30 mouse cellular contexts compared by ENCODE assay signal in genomic region chr9:116013911-116014310, GRCm38 (mm10).
DNase-seq lines count a peak whose midpoint lies in the region; ATAC-seq lines count a peak whose summit lies in the region.
"Had no signal": no experiment of that assay in that cellular context is flagged by ENCODE, and none has a peak within 500 bp of the region (broad histone marks: within the 10 kb centered on the region; RNA-seq: fewer than 3 reads in every experiment).

No protein-coding gene starts in this region.

- H3K27me3 ChIP-seq in heart, embryonic 11.5 days (ENCODE audit: control insufficient read depth, insufficient read depth, low read length), result no peaks in the 10 kb centered on the region
- H3K27me3 ChIP-seq in limb, embryonic 11.5 days (ENCODE audit: control insufficient read depth, insufficient read depth, low read length), result no peaks in the 10 kb centered on the region
- H3K27me3 ChIP-seq in limb, embryonic 10.5 days (ENCODE audit: low read depth, poor library complexity, severe bottlenecking), result no peaks in the 10 kb centered on the region
- H3K27me3 ChIP-seq in limb, embryonic 13.5 days, result no peaks in the 10 kb centered on the region
- H3K27me3 ChIP-seq: CH12.LX; embryonic facial prominence, embryonic 13.5 days; forebrain, embryonic 12.5 days; forebrain, embryonic 15.5 days; heart, embryonic 12.5 days; heart, embryonic 15.5 days had no signal

- peaks cover 3% of the 10 kb centered on the region; the same call in 1 of the 2 replicates for H3K9me3 ChIP-seq in heart, embryonic 11.5 days (replicated peaks; ENCODE audit: control insufficient read depth, low read length)
- H3K9me3 ChIP-seq in limb, embryonic 11.5 days (ENCODE audit: control insufficient read depth, low read length), result no peaks in the 10 kb centered on the region; the same call in 1 of the 2 replicates
- H3K9me3 ChIP-seq in limb, embryonic 10.5 days (replicated peaks), result no peaks in the 10 kb centered on the region
- H3K9me3 ChIP-seq in limb, embryonic 13.5 days, result peaks cover 6% of the 10 kb centered on the region
- H3K9me3 ChIP-seq: forebrain, embryonic 15.5 days; heart, embryonic 15.5 days had no signal

- H3K4me2 ChIP-seq in heart, embryonic 11.5 days, result no peak overlapping the region
- H3K4me2 ChIP-seq in limb, embryonic 11.5 days (ENCODE audit: low read depth, severe bottlenecking), result no peak overlapping the region
- no peak overlapping the region for H3K4me2 ChIP-seq in limb, embryonic 13.5 days (replicated peaks)
- H3K4me2 ChIP-seq: embryonic facial prominence, embryonic 13.5 days; forebrain, embryonic 12.5 days; forebrain, embryonic 15.5 days; heart, embryonic 12.5 days; heart, embryonic 15.5 days; hindbrain, embryonic 14.5 days had no signal

- H3K36me3 ChIP-seq in heart, embryonic 11.5 days (ENCODE audit: control insufficient read depth, insufficient read depth, low read length), result no peaks in the 10 kb centered on the region
- H3K36me3 ChIP-seq in limb, embryonic 11.5 days (ENCODE audit: control insufficient read depth, insufficient read depth, low read length), result no peaks in the 10 kb centered on the region
- H3K36me3 ChIP-seq in limb, embryonic 10.5 days, result no peaks in the 10 kb centered on the region
- no peaks in the 10 kb centered on the region for H3K36me3 ChIP-seq in limb, embryonic 13.5 days
- H3K36me3 ChIP-seq: embryonic facial prominence, embryonic 10.5 days; embryonic facial prominence, embryonic 13.5 days; forebrain, embryonic 12.5 days; forebrain, embryonic 15.5 days; G1E; heart, embryonic 12.5 days; heart, embryonic 15.5 days; hindbrain, embryonic 10.5 days had no signal

- DNase-seq in heart, adult 11 months, result peak; percentile 64
- peak; percentile 27 for DNase-seq in limb, embryonic 11.5 days (ENCODE audit: low spot score)
- DNase-seq in limb, embryonic 10.5 days (ENCODE audit: low spot score), result no peak
- peak; percentile 17 for DNase-seq in retina, postnatal 1 day
- DNase-seq in retina, embryonic 14.5 days (ENCODE audit: low spot score), result no peak
- DNase-seq: adrenal gland, adult 2 months; adrenal gland, postnatal 14 days; B cell, adult 2 months; cerebellum, adult 11 months; cerebellum, adult 2 months; cerebellum, adult 9-11 months; cerebellum, postnatal 25 days; gastrocnemius, postnatal 25 days; heart, postnatal 10 days; heart, postnatal 36 days had no signal

- 75% methylated on average over 4 of the region's 4 CpGs for WGBS in heart, embryonic 11.5 days (ENCODE audit: insufficient replicate concordance)
- WGBS in limb, embryonic 11.5 days, result 36% methylated on average over 4 of the region's 4 CpGs
- WGBS in limb, embryonic 10.5 days, result 39% methylated on average over 4 of the region's 4 CpGs
- 20% methylated on average over 4 of the region's 4 CpGs for WGBS in limb, embryonic 13.5 days

- no peak overlapping the region for H3K9ac ChIP-seq in heart, embryonic 11.5 days (ENCODE audit: low read depth, low read length)
- no peak overlapping the region for H3K9ac ChIP-seq in limb, embryonic 11.5 days (ENCODE audit: low read length)
- H3K9ac ChIP-seq in limb, embryonic 13.5 days, result peak overlapping the region; percentile 8; the same call in 1 of the 2 replicates
- H3K9ac ChIP-seq: embryonic facial prominence, embryonic 13.5 days; forebrain, embryonic 12.5 days; forebrain, embryonic 15.5 days; heart, embryonic 12.5 days; heart, embryonic 15.5 days; hindbrain, embryonic 14.5 days had no signal

- H3K4me1 ChIP-seq in heart, embryonic 11.5 days (ENCODE audit: control insufficient read depth, insufficient read depth, low read length), result no peaks in the 10 kb centered on the region
- H3K4me1 ChIP-seq in limb, embryonic 11.5 days (ENCODE audit: control insufficient read depth, insufficient read depth, low read length), result no peaks in the 10 kb centered on the region
- H3K4me1 ChIP-seq in limb, embryonic 10.5 days, result peaks cover 6% of the 10 kb centered on the region
- H3K4me1 ChIP-seq in limb, embryonic 13.5 days, result peaks cover 13% of the 10 kb centered on the region
- H3K4me1 ChIP-seq: embryonic facial prominence, embryonic 10.5 days; embryonic facial prominence, embryonic 13.5 days; forebrain, embryonic 12.5 days; forebrain, embryonic 15.5 days; heart, embryonic 12.5 days; heart, embryonic 15.5 days; hindbrain, embryonic 10.5 days had no signal

- no peak overlapping the region for H3K27ac ChIP-seq in heart, embryonic 11.5 days (ENCODE audit: low read depth, low read length)
- H3K27ac ChIP-seq in limb, embryonic 11.5 days (replicated peaks; ENCODE audit: low read depth, low read length), result no peak overlapping the region
- H3K27ac ChIP-seq in limb, embryonic 10.5 days, result no peak overlapping the region
- H3K27ac ChIP-seq in limb, embryonic 13.5 days, result no peak overlapping the region
- H3K27ac ChIP-seq: embryonic facial prominence, embryonic 10.5 days; embryonic facial prominence, embryonic 13.5 days; forebrain, embryonic 12.5 days; forebrain, embryonic 15.5 days; heart, embryonic 15.5 days; hindbrain, embryonic 10.5 days; hindbrain, embryonic 14.5 days had no signal

- ATAC-seq in heart, embryonic 11.5 days (replicated peaks; ENCODE audit: insufficient number of reproducible peaks, low FRiP score, low TSS enrichment), result no peak
- no peak for ATAC-seq in limb, embryonic 11.5 days (ENCODE audit: insufficient number of reproducible peaks, low FRiP score, low TSS enrichment, low read depth)
- no peak for ATAC-seq in limb, embryonic 13.5 days (ENCODE audit: low FRiP score, low read depth)
- no peak for ATAC-seq in granulocyte monocyte progenitor cell, adult 5-6 weeks (replicated peaks; ENCODE audit: poor library complexity, severe bottlenecking)
- ATAC-seq: forebrain, embryonic 15.5 days; Patski had no signal

- no peak overlapping the region for H3K4me3 ChIP-seq in heart, embryonic 11.5 days (ENCODE audit: low read depth, low read length)
- H3K4me3 ChIP-seq in limb, embryonic 11.5 days (ENCODE audit: low read depth, low read length), result no peak overlapping the region
- no peak overlapping the region for H3K4me3 ChIP-seq in limb, embryonic 10.5 days
- H3K4me3 ChIP-seq in limb, embryonic 13.5 days, result no peak overlapping the region
- H3K4me3 ChIP-seq: embryonic facial prominence, embryonic 10.5 days; embryonic facial prominence, embryonic 13.5 days; erythroblast, embryonic 14.5 days; forebrain, embryonic 12.5 days; forebrain, embryonic 15.5 days; heart, embryonic 12.5 days; heart, embryonic 15.5 days; hindbrain, embryonic 10.5 days had no signal

Comparison
In these comparisons a context has a peak if more than half of its experiments do, and no peak if none do; other contexts are left out.
1. DNase-seq: peak in heart, adult 11 months (single experiment), limb, embryonic 11.5 days (single experiment) and retina, postnatal 1 day (single experiment); none in limb, embryonic 10.5 days (single experiment) and retina, embryonic 14.5 days (single experiment).